15 mouse cellular contexts compared by ENCODE assay signal in genomic region chr15:9451999-9452398, GRCm38 (mm10). TPM values are rescaled to one million over a fixed set of nuclear protein-coding genes. Genes with fewer than 3 reads are reported as not detected.
DNase-seq lines count a peak whose midpoint lies in the region; ATAC-seq and TF ChIP-seq lines count a peak whose summit lies in the region.
"Had no signal": no experiment of that assay in that cellular context is flagged by ENCODE, and none has a peak within 500 bp of the region (broad histone marks: within the 10 kb centered on the region; RNA-seq: fewer than 3 reads in every experiment).

No protein-coding gene starts in this region.

- no peak overlapping the region for H3K4me2 ChIP-seq in lung, postnatal 0 days (replicated peaks; ENCODE audit: low read depth, low read length)
- H3K4me2 ChIP-seq: heart, embryonic 15.5 days; intestine, embryonic 15.5 days; limb, embryonic 12.5 days had no signal

- TF ChIP-seq POLR2A in lung, adult 2 months (IDR thresholded peaks at IDR 0.05; ENCODE audit: borderline replicate concordance, extremely low read depth, low read depth, low read length) = no peak

- H3K9ac ChIP-seq in lung, postnatal 0 days (replicated peaks; ENCODE audit: low read depth) = no peak overlapping the region
- H3K9ac ChIP-seq: heart, embryonic 15.5 days; intestine, embryonic 15.5 days; limb, embryonic 12.5 days had no signal

- no peak for TF ChIP-seq EP300 in lung, postnatal 0 days (IDR thresholded peaks at IDR 0.05)

- no peak for DNase-seq in gastrocnemius, adult 2 months
- no peak for DNase-seq in gastrocnemius, postnatal 14 days
- DNase-seq in lung, postnatal 0 days (ENCODE audit: low spot score) = no peak
- DNase-seq in lung, adult 2 months = no peak
- peak; percentile 8 for DNase-seq in brain, adult 2 months (ENCODE audit: low read depth, low spot score)
- no peak for DNase-seq in spleen, postnatal 10 days (ENCODE audit: low spot score in 2 of 2)
- DNase-seq in right cerebral cortex, postnatal 25 days = no peak
- DNase-seq: cerebellum, adult 9-10 months; lung, postnatal 4 days; spleen, adult 18-20 months; thymus, adult 18-20 months had no signal

- WGBS in lung, postnatal 0 days = 83% methylated on average over 1 of the region's 1 CpGs
- 91% methylated on average over 1 of the region's 1 CpGs for WGBS in lung, adult 2 months

- no peaks in the 10 kb centered on the region for H3K4me1 ChIP-seq in lung, postnatal 0 days (ENCODE audit: insufficient read depth, low read depth, low read length)
- H3K4me1 ChIP-seq in lung, adult 2 months (ENCODE audit: control insufficient read depth, insufficient read depth, low read length) = no peaks in the 10 kb centered on the region
- H3K4me1 ChIP-seq: heart, embryonic 15.5 days; intestine, embryonic 15.5 days; limb, embryonic 12.5 days had no signal

- no peaks in the 10 kb centered on the region for H3K27me3 ChIP-seq in lung, postnatal 0 days (replicated peaks; ENCODE audit: insufficient read depth, low read length)
- H3K27me3 ChIP-seq: heart, embryonic 15.5 days; intestine, embryonic 15.5 days; limb, embryonic 12.5 days had no signal

- ATAC-seq in lung, postnatal 0 days = no peak
- no peak for ATAC-seq in activated CD4-positive, CD25-positive, alpha-beta regulatory T cell, adult 4 months
- ATAC-seq: intestine, embryonic 15.5 days had no signal

- H3K4me3 ChIP-seq in gastrocnemius, adult 2 months = no peak overlapping the region
- H3K4me3 ChIP-seq in lung, postnatal 0 days (ENCODE audit: low read depth, low read length) = no peak overlapping the region
- H3K4me3 ChIP-seq in lung, adult 2 months (replicated peaks; ENCODE audit: extremely low read depth, low read depth, low read length) = no peak overlapping the region
- H3K4me3 ChIP-seq: heart, embryonic 15.5 days; intestine, embryonic 15.5 days; limb, embryonic 12.5 days had no signal

- H3K27ac ChIP-seq in gastrocnemius, adult 2 months = no peak overlapping the region
- H3K27ac ChIP-seq in lung, postnatal 0 days (ENCODE audit: low read length) = no peak overlapping the region
- H3K27ac ChIP-seq: heart, embryonic 15.5 days; intestine, embryonic 15.5 days; limb, embryonic 12.5 days had no signal

- intact Hi-C loops in gastrocnemius, adult 2 months (cut with DNase I) = no loop called here
- intact Hi-C loops in gastrocnemius, postnatal 14 days (cut with DNase I; ENCODE audit: low total_unique reads) = no loop called here

- H3K9me3 ChIP-seq in lung, postnatal 0 days (ENCODE audit: low read length) = no peaks in the 10 kb centered on the region
- H3K9me3 ChIP-seq: heart, embryonic 15.5 days; intestine, embryonic 15.5 days; limb, embryonic 12.5 days had no signal

- H3K36me3 ChIP-seq in lung, postnatal 0 days (ENCODE audit: insufficient read depth, low read length) = no peaks in the 10 kb centered on the region
- H3K36me3 ChIP-seq: heart, embryonic 15.5 days; intestine, embryonic 15.5 days; limb, embryonic 12.5 days had no signal

- peak; percentile 3; the same call in 1 of the 2 replicates for TF ChIP-seq CTCF in gastrocnemius, adult 2 months (IDR thresholded peaks at IDR 0.05)
- TF ChIP-seq CTCF in lung, postnatal 0 days (IDR thresholded peaks at IDR 0.05) = peak; percentile 48
- TF ChIP-seq CTCF in lung, adult 2 months (IDR thresholded peaks at IDR 0.05; ENCODE audit: insufficient read depth, low read length) = no peak

RNA-seq across cellular contexts. Expression of gene Capsl, which starts 16.2 kb away (rescaled TPM):
- total RNA-seq in gastrocnemius, adult 2 months (2021) = not detected
- total RNA-seq in gastrocnemius, postnatal 14 days (2021) = not detected
- 22.1 and 24.2 TPM in 2 replicates for polyA plus RNA-seq in lung, postnatal 0 days (2015; fragmentation: Nextera tagmentation; extraction: Ambion mirVana)
- polyA plus RNA-seq in lung, adult 2 months (2012; rRNA removed) = 4.7 and 6.4 TPM in 2 replicates
- polyA plus RNA-seq in activated CD4-positive, CD25-positive, alpha-beta regulatory T cell, adult 4 months (2017; shearing (Covaris generic)) = 1 to 10 TPM; 2.4 to 7.9 TPM
